Mouse (Mus musculus): ENCODE results near the gene Gm11042. TPM values are rescaled to one million over a fixed set of nuclear protein-coding genes. Genes with fewer than 3 reads are reported as not detected.

Gm11042 gene
- total RNA-seq, 2 experiments from 2014 or later: not detected

- DNase-seq: peak; percentile 69
Measured at GRCm38 (mm10) chr12:74284020-74284684, 32.0 kb downstream of the Gm11042 start.

- DNase-seq: no peak
Measured at GRCm38 (mm10) chr12:74282846-74283245, 33.3 kb downstream of the Gm11042 start.

- DNase-seq: no peak
Measured at GRCm38 (mm10) chr12:74281403-74281802, 34.8 kb downstream of the Gm11042 start.

- DNase-seq: no peak
Measured at GRCm38 (mm10) chr12:74277265-74277664, 38.9 kb downstream of the Gm11042 start.

- DNase-seq: no peak
Measured at GRCm38 (mm10) chr12:74272545-74272944, 43.6 kb downstream of the Gm11042 start.

- DNase-seq: no peak
Measured at GRCm38 (mm10) chr12:74268644-74269285, 47.4 kb downstream of the Gm11042 start.

GRCm38 (mm10) chr12:74267049-74267448, 49.1 kb downstream of the Gm11042 start:
- no peak for DNase-seq

All from gastrocnemius, postnatal 10 days (tissue).